Mouse (Mus musculus): Measurements from ENCODE around the gene Cdkn2d.

The Cdkn2d gene

DNA sequence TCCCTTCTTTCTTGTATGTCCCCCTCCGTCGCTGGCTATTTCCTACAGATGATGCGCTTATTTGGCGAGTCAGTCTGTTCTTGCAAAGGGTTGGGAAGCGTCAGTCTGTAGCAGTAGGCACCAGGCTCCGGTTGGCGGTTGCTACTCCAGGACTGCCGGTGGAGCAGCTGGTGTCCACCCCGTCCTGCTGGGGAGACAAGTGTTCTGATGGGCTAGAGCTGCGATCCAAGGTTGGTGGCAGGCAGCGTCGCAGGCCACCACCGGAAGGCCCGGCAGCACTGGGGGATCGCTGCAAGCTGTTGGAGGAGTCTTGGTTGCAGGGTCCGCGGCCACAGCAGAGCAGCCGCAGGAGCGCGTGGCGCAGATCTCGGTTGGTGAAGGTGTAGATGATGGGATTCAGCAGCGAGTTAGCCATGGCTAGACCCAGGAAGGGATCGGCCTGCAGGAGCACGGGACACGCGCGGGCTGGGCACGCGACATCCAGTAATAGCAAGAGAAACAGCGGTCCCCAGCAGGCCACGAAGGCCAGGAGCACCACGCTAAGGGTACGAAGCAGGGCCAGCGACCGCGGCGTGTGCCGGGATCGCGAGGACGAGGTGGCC lies 47.3 kb downstream of the Cdkn2d start:
- DNase-seq: peak in 1 of 2 experiments; percentile 36

DNA sequence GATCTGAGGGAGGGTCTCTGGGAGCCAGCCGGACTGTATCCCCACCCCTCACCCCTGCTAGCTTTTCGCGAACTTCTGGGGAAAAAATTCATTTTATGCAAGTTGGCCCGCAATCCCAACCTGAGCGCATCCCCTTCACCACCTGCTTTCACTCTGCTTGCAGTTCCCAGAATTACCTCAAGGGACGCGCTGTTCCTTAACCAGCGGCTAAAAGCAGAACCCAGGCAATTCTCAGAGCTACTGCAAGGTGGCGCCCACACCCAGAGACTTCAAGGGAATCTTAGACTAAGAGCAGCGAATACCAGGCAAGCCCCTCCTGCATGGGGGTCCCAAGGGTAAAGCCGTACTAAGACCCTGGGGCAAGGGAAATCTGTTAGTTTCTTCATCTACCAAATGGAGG lies 49.9 kb downstream of the Cdkn2d start:
- DNase-seq: peak; percentile 90 to 92

DNA sequence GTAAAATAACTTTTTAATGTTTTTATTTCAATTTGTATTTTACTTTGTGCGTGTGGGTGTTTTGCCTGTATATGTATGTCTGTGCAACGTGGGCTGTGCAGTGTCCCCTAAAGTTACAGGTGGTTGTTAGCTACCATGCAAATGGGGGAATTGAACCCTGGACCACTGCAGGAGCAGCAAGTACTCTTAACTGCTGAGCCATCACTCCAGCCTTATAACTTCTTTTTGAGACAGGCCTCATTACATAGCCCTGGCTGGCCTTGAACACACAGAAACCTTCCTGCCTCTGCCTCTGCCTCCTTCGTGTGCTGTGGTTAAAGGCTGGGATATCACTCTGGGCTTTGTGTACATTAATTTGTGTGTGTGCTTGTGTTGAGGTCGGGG lies 51.8 kb downstream of the Cdkn2d start:
- DNase-seq: no peak

DNA sequence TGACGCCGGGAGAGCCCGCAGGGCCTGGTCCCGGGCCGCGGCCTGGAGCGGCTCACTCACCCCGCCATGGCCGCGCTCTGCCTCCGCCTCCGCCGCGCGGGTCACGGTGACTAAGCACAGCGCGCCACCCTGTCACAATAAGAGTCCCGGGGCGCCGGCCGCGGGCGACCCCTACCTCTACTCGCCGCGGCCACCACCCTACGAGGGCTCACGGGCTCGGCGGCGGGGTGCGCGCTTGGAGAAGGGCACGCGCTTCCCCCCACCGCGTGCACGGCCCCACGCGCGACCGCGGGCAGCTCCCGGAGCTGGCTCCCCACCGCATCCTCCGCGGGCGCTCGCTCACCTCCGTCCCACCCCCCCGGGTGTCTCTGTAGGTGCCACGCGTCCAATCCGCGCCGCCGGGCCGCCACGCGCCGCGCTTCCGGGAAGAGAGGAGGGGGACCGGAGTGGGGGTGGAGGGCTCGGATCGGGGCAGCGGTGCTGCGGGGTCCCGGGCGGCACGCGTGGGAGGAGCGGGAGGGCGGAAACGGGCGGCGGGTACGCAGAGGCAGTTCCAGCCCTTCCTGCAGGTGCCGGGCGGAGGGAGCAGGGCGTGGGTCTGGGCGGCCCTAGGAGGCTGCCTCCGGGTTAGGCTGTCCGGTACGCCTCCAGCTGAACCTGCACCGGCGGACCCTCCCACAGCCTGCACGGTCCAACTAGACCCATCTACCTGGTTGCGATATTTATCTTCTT lies 52.3 kb downstream of the Cdkn2d start, which contains the start of gene Keap1:
TSS of gene Keap1 (minus strand) at position 629 of the 732 bp plus-strand sequence.
- DNase-seq: peak; percentile 88 to 93

All from kidney, postnatal 4 days (tissue).